Mouse (Mus musculus) forelimb bud, embryonic 11.5 days (tissue): ENCODE results near the gene Rpl3.
"Not testable (repeated sequence)": the region's sequence is repeated elsewhere in the genome, so short reads cannot be mapped to it uniquely, and the experiment has no call there.

Experiments used
- DNase-seq: peaks from one replicate; pipeline ENCODE4 v3.0.0-alpha.2; 2012; ENCODE audit warnings: low read depth, low spot score

Rpl3 gene

GRCm38 (mm10) chr15:80091121-80091955, at the start of gene Rpl3, which contains the start of gene Syngr1:
Rpl3 (minus strand) TSS chr15:80091868.
Syngr1 (plus strand) TSS chr15:80091334.
- no peak for DNase-seq

- no peak for DNase-seq
These were observed 49.2 kb upstream of the Rpl3 start for GRCm38 (mm10) chr15:80140878-80141277.

- no peak for DNase-seq
These were observed 48.6 kb upstream of the Rpl3 start for GRCm38 (mm10) chr15:80140302-80140701.

- DNase-seq: no peak
These were observed 46.5 kb upstream of the Rpl3 start for GRCm38 (mm10) chr15:80137945-80138791.

- DNase-seq: no peak
These were observed 45.0 kb upstream of the Rpl3 start for GRCm38 (mm10) chr15:80136645-80137044.

GRCm38 (mm10) chr15:80135499-80135898, 43.8 kb upstream of the Rpl3 start:
- DNase-seq: no peak

- DNase-seq: no peak
These were observed 42.8 kb upstream of the Rpl3 start for GRCm38 (mm10) chr15:80134450-80134847.

GRCm38 (mm10) chr15:80133682-80134449, 42.2 kb upstream of the Rpl3 start:
- no peak for DNase-seq

GRCm38 (mm10) chr15:80132993-80133586, 41.4 kb upstream of the Rpl3 start, which contains the start of gene Tab1:
Tab1 (plus strand) TSS chr15:80133127.
- peak; percentile 94 for DNase-seq

GRCm38 (mm10) chr15:80132452-80132851, 40.8 kb upstream of the Rpl3 start:
- DNase-seq: no peak

- no peak for DNase-seq
These were observed 39.8 kb upstream of the Rpl3 start for GRCm38 (mm10) chr15:80131421-80131820.

- DNase-seq: no peak
These were observed 39.0 kb upstream of the Rpl3 start for GRCm38 (mm10) chr15:80130689-80131088.

- no peak for DNase-seq
These were observed 38.3 kb upstream of the Rpl3 start for GRCm38 (mm10) chr15:80129982-80130381.

- no peak for DNase-seq
These were observed 35.5 kb upstream of the Rpl3 start for GRCm38 (mm10) chr15:80127191-80127590.

GRCm38 (mm10) chr15:80124651-80125050, 33.0 kb upstream of the Rpl3 start:
- no peak for DNase-seq

GRCm38 (mm10) chr15:80122431-80122830, 30.8 kb upstream of the Rpl3 start:
- DNase-seq: not testable (repeated sequence)

GRCm38 (mm10) chr15:80121721-80122325, 30.2 kb upstream of the Rpl3 start:
- no peak for DNase-seq

GRCm38 (mm10) chr15:80119076-80119475, 27.4 kb upstream of the Rpl3 start:
- DNase-seq: no peak

- no peak for DNase-seq
These were observed 25.5 kb upstream of the Rpl3 start for GRCm38 (mm10) chr15:80117154-80117553.

- DNase-seq: no peak
These were observed 24.5 kb upstream of the Rpl3 start for GRCm38 (mm10) chr15:80115866-80116794.
